Mouse (Mus musculus): ENCODE data around the gene Nlrc4.

DNA sequence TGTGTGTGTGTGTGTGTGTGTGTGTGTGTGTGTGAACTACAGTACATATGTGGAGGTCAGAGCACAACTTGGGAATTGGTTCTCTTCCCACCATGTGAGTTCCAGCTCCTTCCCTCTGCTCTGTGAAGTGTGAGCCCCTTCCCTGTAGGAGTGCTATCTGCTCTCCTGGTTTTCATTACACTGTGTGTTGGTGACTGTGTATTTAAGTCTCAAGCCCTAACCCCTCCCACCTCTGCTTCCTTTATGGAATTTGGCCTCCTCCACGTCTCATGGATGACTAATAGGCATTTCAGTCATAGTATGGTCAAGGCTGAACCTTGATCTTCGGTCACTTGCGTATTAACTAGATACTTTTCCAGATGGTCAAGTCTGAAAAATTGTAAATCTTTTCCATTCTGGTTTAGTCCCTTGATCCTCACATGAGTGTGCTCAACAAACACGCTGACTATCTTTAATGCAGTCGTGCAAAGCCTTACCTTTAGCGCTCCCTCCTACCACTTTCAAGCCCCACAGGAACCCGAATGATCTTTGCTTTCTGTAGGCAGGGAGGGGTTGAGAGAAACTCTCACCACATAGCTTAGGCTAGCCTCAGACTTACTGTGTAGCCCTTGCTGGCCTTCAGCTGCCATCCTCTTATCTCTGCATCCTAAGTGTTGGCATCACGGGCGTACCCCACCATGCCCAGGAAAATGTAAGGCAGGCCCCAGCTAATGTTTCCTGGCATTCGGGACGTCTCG, 56.3 kb downstream of the Nlrc4 start:
- TF ChIP-seq CTCF (IDR thresholded peaks at IDR 0.05): no peak
- TF ChIP-seq POLR2A (IDR thresholded peaks at IDR 0.05; ENCODE audit: insufficient read depth, low read depth, low read length): no peak
- TF ChIP-seq EP300 (IDR thresholded peaks at IDR 0.05; ENCODE audit: insufficient read depth, low read depth, low read length): no peak

All from heart, adult 2 months (tissue).